Mouse (Mus musculus): ENCODE data around the gene Tgif1. TPM values are rescaled to one million over a fixed set of nuclear protein-coding genes. Genes with fewer than 3 reads are reported as not detected.

The Tgif1 gene
- polyA plus RNA-seq, 1 experiment from 2014 or later: 126 TPM

DNA sequence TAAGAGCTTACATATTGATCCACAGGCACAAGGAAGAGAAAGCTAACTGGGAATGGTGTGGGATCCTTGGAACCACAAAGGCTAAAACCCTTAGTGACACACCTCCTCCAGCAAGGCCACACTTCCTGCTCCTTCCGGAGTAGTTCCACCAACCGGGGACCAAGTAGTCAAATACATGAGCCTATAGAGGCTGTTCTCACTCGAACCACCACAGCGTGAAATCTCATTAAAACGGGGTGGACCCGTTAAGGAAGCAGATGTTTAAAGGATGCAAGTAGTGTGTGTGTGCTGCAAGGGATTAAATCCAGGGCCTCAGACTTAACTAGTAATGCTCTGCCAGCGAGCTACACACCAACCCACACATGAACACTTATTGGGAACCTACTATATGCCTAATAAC lies 27.8 kb upstream of the Tgif1 start:
- Histone ChIP-seq H3K9ac (no peak overlapping the region), H3K4me1 (no peaks in the 10 kb centered on the region), H3K27me3 (no peaks in the 10 kb centered on the region), H3K4me2 (replicated peaks) (no peak overlapping the region), H3K36me3 (no peaks in the 10 kb centered on the region), H3K9me3 (no peaks in the 10 kb centered on the region), H3K27ac (no peak overlapping the region), H3K4me3 (no peak overlapping the region)
- ATAC-seq (ENCODE audit: insufficient number of reproducible peaks, insufficient read depth, low FRiP score, low TSS enrichment): no peak
- WGBS: 39% methylated on average over 7 of the region's 7 CpGs

DNA sequence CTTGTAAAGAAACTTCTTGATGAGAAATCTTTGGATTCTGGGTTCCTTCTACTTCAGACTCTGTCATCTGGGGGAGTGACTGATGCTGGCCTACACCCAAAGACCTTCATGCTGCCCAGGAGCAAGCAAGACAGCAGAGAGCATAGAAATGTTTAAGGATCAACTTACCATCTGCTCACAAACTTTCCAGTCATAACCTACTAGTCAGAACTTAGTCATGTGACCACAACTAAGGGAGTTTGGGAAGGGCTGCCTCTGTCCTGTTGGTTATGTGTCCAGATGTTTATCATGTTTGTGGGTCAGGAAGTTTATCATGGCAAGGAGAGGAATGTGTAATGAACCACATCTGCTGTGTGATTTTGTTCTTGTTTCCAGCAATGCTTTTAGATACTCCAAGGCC lies 24.9 kb upstream of the Tgif1 start:
- no peak overlapping the region for H3K9ac ChIP-seq
- H3K36me3 ChIP-seq: no peaks in the 10 kb centered on the region
- H3K4me1 ChIP-seq: peaks cover 6% of the 10 kb centered on the region; the same call in 1 of the 2 replicates
- no peak overlapping the region for H3K27ac ChIP-seq
- H3K9me3 ChIP-seq: no peaks in the 10 kb centered on the region
- no peak overlapping the region for H3K4me2 ChIP-seq (replicated peaks)
- no peak for ATAC-seq (ENCODE audit: insufficient number of reproducible peaks, insufficient read depth, low FRiP score, low TSS enrichment)
- no peaks in the 10 kb centered on the region for H3K27me3 ChIP-seq
- no peak overlapping the region for H3K4me3 ChIP-seq

DNA sequence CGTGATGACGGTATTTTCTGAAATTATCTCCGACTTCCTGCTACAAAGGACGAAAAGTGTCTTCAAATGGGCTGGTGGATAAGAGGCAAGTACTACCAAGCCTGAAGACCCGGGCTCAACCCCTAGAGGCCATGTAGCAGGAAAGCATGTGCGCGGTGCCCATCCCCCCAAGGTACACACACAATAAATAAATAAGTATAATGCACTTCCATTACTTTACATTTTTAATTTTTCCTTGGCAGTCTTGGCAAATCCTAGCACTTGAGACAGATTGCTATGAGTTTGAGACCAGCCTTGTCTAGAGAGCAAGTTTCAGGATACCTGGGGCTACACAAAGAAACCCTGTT lies 20.4 kb upstream of the Tgif1 start:
- WGBS: 42% methylated on average over 7 of the region's 7 CpGs
- Histone ChIP-seq H3K4me2 (replicated peaks) (peak overlapping the region; percentile 47), H3K9ac (no peak overlapping the region), H3K36me3 (no peaks in the 10 kb centered on the region), H3K27ac (no peak overlapping the region), H3K4me3 (peak overlapping the region; percentile 20), H3K4me1 (peaks cover 15% of the 10 kb centered on the region), H3K27me3 (no peaks in the 10 kb centered on the region), H3K9me3 (no peaks in the 10 kb centered on the region)
- no peak for ATAC-seq (ENCODE audit: insufficient number of reproducible peaks, insufficient read depth, low FRiP score, low TSS enrichment)

DNA sequence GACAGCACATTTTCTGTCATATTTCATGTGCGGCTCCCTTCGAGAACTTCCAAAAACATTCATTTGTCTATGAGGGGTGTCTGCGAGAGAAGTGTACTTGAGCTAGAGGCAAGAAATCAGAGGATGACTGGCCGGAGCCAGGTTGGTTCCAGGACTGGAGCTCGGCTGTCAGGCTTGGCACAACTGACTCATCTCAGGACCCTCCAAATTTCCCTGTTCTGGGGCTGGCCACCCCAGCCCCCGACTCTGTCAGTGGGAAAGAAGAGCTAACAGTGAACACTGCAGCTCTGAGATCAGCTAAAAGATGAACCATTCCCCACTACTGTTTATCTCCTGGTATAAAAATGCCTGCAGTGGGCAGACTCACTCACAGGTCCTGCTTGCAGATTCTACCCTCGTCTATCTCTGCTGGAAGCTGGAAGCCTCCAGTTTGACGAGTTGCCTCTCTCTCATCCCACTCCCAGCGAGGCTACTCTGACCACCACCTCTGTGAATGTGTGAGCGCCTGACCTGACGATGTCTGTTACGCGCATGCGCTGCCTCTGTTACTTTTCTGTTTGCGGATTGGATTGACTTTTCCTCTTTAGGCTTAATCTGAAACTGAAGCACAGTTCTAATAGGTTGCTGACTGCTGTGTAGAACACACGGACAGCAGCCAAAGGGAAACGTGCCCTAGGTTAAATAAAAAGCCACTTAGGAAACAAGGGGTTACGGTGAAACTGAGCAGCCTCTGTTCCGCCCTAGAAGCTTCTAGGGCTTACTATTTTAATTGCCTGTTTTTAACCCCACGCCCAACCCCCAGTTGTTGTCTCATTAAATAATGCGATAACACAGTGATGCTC lies 19.8 kb upstream of the Tgif1 start:
- Histone ChIP-seq H3K4me2 (replicated peaks) (peak overlapping the region; percentile 47), H3K4me3 (peak overlapping the region; percentile 20), H3K9ac (peak overlapping the region; percentile 40; the same call in 1 of the 2 replicates), H3K9me3 (no peaks in the 10 kb centered on the region), H3K4me1 (peaks cover 15% of the 10 kb centered on the region), H3K27me3 (no peaks in the 10 kb centered on the region), H3K27ac (peak overlapping the region; percentile 70), H3K36me3 (no peaks in the 10 kb centered on the region)
- WGBS: 19% methylated on average over 21 of the region's 21 CpGs
- no peak; the same call in 1 of the 2 replicates for ATAC-seq (ENCODE audit: insufficient number of reproducible peaks, insufficient read depth, low FRiP score, low TSS enrichment)

DNA sequence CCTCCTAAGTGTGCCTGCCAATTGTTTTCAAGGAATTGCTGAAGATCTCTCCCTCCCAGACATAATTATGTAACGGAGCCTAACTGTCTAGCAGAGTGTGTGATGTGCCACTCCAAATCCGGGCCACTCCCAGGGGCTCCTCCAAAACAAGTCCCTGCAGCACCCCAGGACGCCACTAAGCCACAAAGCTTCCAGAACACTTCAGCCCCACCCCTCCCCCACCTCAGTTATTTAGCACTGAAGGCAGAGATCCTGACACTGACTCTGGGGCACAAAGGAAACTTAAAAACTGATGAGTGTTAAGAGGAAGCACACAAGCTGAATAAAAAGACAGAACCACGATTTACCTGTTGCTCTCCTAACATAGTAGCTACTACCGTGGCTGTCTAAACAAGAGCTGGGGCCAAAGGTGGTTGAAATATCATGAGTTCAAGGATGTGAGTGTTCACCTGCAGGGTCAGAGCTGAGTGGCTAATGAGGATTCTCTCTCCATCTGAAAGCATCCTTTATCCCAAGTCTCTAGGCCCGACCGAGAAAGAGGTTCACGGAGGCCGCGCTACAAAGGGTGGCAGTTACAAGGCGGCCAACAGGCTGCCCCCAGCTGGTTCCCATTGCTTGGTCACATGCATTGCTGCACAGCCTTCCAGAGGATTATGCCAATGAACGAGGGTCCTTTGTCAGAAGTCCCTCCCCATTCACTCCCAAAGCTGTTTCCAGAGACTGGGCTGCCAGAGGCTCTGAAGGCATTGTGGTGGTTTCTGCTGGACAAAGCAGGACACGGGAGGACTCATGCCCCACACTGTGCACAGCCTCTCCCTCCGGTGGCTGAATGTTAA lies 19.0 kb upstream of the Tgif1 start:
- Histone ChIP-seq H3K27ac (peak overlapping the region; percentile 70), H3K4me3 (no peak overlapping the region), H3K9ac (0 out of 2 replicates have a peak overlapping the region, but pooled peaks have one; percentile 40)

DNA sequence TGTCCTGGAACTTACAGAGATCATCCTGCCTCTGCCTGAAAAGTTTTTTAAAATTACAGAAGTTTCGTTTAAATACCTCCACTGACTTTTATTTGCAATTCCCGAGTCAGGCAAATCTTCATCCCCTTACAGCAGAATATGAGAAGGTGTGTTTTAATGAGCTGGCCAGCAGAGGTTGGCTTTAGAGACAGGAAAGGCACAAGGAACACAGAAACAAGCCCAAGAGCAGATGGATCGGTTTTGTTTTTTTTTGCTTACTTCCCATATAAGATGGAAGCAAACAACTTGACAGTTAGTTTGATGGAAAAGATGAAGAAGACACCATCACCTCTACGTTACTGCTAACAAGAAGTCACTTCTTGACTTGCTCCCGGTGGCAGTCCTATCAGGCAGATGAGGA lies 18.3 kb upstream of the Tgif1 start:
- WGBS: 58% methylated on average over 5 of the region's 5 CpGs
- no peak overlapping the region for H3K27ac ChIP-seq
- no peaks in the 10 kb centered on the region for H3K9me3 ChIP-seq
- H3K9ac ChIP-seq: no peak overlapping the region
- no peaks in the 10 kb centered on the region for H3K27me3 ChIP-seq
- ATAC-seq (ENCODE audit: insufficient number of reproducible peaks, insufficient read depth, low FRiP score, low TSS enrichment): no peak
- H3K4me2 ChIP-seq (replicated peaks): no peak overlapping the region
- H3K4me1 ChIP-seq: peaks cover 15% of the 10 kb centered on the region
- no peaks in the 10 kb centered on the region for H3K36me3 ChIP-seq
- H3K4me3 ChIP-seq: no peak overlapping the region

More for the DNA sequence above, 19.0 kb upstream of the Tgif1 start:
- Histone ChIP-seq H3K27me3 (no peaks in the 10 kb centered on the region), H3K9me3 (no peaks in the 10 kb centered on the region), H3K4me2 (replicated peaks) (peak overlapping the region; percentile 47), H3K36me3 (no peaks in the 10 kb centered on the region), H3K4me1 (peaks cover 15% of the 10 kb centered on the region)
- 0 out of 2 replicates have a peak, but pooled peaks have one; percentile 49 for ATAC-seq (ENCODE audit: insufficient number of reproducible peaks, insufficient read depth, low FRiP score, low TSS enrichment)
- WGBS: 5% methylated on average over 14 of the region's 14 CpGs

DNA sequence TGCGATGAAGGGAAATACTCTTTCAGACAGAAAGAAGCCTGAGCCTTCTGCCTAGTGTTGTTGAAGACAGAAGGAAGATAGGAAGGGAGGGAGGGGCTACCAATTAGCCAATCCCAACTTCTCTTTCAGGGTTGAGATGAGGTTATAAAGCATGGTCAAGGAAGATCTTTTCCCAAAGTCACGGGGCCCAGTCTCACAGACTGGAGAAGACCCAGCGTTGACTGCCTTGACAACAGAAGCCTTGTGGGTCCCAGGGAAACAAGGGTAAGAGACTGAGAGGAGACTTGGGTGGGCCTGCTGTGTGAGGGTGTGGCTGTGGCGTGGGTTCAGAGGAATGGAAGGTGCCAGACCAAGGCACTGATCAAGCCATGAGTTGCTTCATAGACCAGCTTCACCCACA lies 17.2 kb upstream of the Tgif1 start:
- no peak for ATAC-seq (ENCODE audit: insufficient number of reproducible peaks, insufficient read depth, low FRiP score, low TSS enrichment)
- H3K9ac ChIP-seq: no peak overlapping the region
- no peak overlapping the region for H3K27ac ChIP-seq
- H3K36me3 ChIP-seq: no peaks in the 10 kb centered on the region
- 88% methylated on average over 4 of the region's 4 CpGs for WGBS
- H3K4me1 ChIP-seq: peaks cover 15% of the 10 kb centered on the region
- no peaks in the 10 kb centered on the region for H3K9me3 ChIP-seq
- H3K27me3 ChIP-seq: no peaks in the 10 kb centered on the region
- no peak overlapping the region for H3K4me3 ChIP-seq
- H3K4me2 ChIP-seq (replicated peaks): no peak overlapping the region

DNA sequence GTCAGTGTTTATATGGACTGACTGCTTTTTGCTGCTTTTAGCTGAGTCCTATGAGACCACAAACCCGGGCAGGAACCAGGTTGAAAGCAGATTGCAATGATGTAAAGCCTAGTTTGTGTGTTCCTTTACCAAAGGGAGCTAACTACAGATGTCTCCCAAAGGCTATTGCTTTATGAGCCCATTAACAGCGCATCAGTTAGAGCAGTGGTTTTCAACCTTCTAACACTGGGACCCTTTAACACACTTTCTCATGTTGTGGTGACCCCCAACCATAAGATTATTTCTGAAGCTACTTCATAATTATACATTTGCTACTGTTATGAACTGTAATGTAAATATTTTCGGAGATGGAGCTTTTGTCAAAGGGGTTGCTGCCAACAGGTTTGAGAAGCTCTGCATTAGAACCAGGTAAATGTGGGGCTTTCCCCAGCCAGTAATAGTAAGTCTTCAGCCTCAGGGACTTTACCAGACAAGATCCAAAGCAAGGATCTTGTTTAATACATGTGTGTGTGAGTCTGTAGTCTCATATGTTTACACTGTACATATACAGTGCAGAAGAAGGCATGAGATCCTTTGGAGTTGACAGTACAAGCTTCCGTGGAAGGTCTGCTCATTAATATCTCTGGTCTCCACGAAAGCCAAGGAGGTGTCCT lies 15.4 kb upstream of the Tgif1 start:
- no peak for ATAC-seq (ENCODE audit: insufficient number of reproducible peaks, insufficient read depth, low FRiP score, low TSS enrichment)
- Histone ChIP-seq H3K9ac (no peak overlapping the region), H3K4me3 (no peak overlapping the region), H3K9me3 (no peaks in the 10 kb centered on the region), H3K4me2 (replicated peaks) (no peak overlapping the region), H3K4me1 (peaks cover 14% of the 10 kb centered on the region), H3K27me3 (no peaks in the 10 kb centered on the region), H3K36me3 (no peaks in the 10 kb centered on the region), H3K27ac (no peak overlapping the region)
- WGBS: 88% methylated on average over 5 of the region's 5 CpGs

DNA sequence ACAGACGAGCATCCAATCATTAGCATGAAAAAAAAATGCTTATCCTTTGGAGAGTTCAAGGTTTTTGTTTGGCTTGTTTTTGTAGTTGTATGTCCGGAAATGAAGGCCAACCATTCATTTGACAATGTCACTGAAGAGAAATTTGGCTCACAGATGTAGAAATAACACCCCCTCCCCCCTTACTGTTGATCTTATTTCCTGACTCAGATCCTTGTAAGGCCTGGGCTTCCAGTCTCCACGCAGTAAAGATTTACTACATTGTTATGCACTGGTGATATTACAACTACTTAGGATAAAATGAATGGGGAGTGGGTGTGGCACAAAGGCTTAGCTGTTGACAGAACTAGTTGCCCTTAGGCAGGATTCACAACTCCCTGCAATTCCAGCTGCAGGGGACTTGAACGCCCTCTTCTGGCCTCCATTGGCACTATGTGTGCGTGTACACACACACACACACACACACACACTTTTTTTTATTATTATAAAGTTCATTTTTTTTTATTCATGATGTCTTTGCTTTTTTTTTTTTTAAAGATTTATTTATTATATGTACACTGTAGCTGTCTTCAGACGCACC lies 13.3 kb upstream of the Tgif1 start:
- Histone ChIP-seq H3K36me3 (no peaks in the 10 kb centered on the region), H3K9me3 (no peaks in the 10 kb centered on the region), H3K4me1 (no peaks in the 10 kb centered on the region), H3K27me3 (no peaks in the 10 kb centered on the region), H3K4me2 (replicated peaks) (no peak overlapping the region), H3K4me3 (no peak overlapping the region), H3K9ac (no peak overlapping the region), H3K27ac (no peak overlapping the region)
- 85% methylated on average over 6 of the region's 6 CpGs for WGBS
- no peak for ATAC-seq (ENCODE audit: insufficient number of reproducible peaks, insufficient read depth, low FRiP score, low TSS enrichment)

DNA sequence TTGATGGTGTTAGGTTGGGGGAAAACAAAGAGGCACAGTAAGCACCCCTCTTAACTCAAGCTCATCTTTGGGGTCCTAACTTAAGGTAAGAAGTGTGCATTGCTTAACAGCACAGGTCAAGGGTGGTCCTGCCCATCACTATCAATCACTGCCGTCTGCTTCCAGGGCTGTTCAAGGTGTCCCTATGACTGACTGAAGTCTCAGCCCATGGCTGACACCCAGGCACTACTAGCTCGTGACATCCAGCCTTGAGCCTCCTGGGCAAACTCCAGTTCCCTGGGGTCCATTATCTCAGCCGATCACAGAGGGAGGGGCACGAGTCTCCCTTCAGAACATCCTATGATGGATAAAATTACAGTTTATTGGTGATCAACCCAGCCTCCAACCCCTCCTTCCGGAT lies 12.7 kb upstream of the Tgif1 start:
- WGBS: 80% methylated on average over 5 of the region's 5 CpGs
- ATAC-seq (ENCODE audit: insufficient number of reproducible peaks, insufficient read depth, low FRiP score, low TSS enrichment): no peak

DNA sequence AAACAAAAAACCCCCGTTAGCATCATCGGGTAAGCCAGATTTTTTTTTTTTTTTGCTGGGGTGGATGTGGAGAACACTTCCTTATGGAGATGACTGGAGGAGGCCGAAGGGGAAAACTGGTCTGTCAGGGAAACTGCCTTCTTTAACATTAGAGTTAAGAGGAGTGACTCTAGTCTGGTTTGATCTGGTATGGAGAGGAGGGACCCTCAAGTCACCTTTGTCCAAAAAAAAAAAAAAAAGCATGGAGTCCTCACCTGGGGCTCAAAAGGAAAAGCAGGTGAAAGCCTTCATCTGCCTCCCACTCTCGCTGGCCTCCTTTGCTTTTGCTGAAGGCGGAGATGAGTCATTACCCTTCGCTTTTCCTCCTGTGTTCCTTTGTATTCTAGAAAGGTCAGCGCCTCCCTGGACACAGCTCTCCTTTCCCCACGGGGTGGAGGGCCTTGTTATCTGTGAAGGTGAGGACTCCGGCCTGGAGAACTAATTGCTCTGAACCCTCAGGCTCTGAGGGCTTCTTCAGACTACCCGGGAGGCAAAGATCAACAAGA lies 11.8 kb upstream of the Tgif1 start:
- no peaks in the 10 kb centered on the region for H3K36me3 ChIP-seq
- H3K4me2 ChIP-seq (replicated peaks): no peak overlapping the region
- no peak overlapping the region for H3K9ac ChIP-seq
- no peaks in the 10 kb centered on the region for H3K27me3 ChIP-seq
- ATAC-seq (ENCODE audit: insufficient number of reproducible peaks, insufficient read depth, low FRiP score, low TSS enrichment): no peak
- no peaks in the 10 kb centered on the region for H3K9me3 ChIP-seq
- no peak overlapping the region for H3K27ac ChIP-seq
- 77% methylated on average over 10 of the region's 10 CpGs for WGBS
- H3K4me1 ChIP-seq: no peaks in the 10 kb centered on the region
- no peak overlapping the region for H3K4me3 ChIP-seq

More for the DNA sequence above, 12.7 kb upstream of the Tgif1 start:
- no peak overlapping the region for H3K4me2 ChIP-seq (replicated peaks)
- no peak overlapping the region for H3K27ac ChIP-seq
- no peak overlapping the region for H3K4me3 ChIP-seq
- H3K4me1 ChIP-seq: no peaks in the 10 kb centered on the region
- H3K9ac ChIP-seq: no peak overlapping the region
- no peaks in the 10 kb centered on the region for H3K27me3 ChIP-seq
- H3K36me3 ChIP-seq: no peaks in the 10 kb centered on the region
- H3K9me3 ChIP-seq: no peaks in the 10 kb centered on the region

All from embryonic facial prominence, embryonic 12.5 days (tissue).